Mouse (Mus musculus) cerebellum, adult 2 months (tissue): Measurements from ENCODE around the gene Rpl19. TPM values are rescaled to one million over a fixed set of nuclear protein-coding genes. Genes with fewer than 3 reads are reported as not detected.

Source experiments
- DNase-seq, 2 experiments: peaks; one replicate each; pipeline ENCODE4 v3.0.0; 2021
- H3K27ac ChIP-seq: fragments of 200-500 bp; 2 replicates; pipeline ENCODE4 v1.5.1; 2012; ENCODE audit warnings: low read length, control low read depth, inconsistent platforms; ENCODE audit not compliant: insufficient read depth
- H3K27me3 ChIP-seq: fragments of 200-500 bp; 2 replicates; pipeline ENCODE4 v1.6.1; 2012; ENCODE audit warnings: inconsistent platforms, mild to moderate bottlenecking, low read length, moderate library complexity; ENCODE audit not compliant: control insufficient read depth, insufficient read depth
- H3K4me1 ChIP-seq: fragments of 200-500 bp; 2 replicates; pipeline ENCODE4 v1.6.1; 2011; ENCODE audit warnings: low read length; ENCODE audit not compliant: control insufficient read depth, insufficient read depth
- H3K4me3 ChIP-seq: fragments of 200-500 bp; replicated peaks from 2 replicates; pipeline ENCODE3; 2011; ENCODE audit warnings: mild to moderate bottlenecking, low read depth, low read length, control low read depth; ENCODE audit not compliant: insufficient read depth
- CTCF ChIP-seq: fragments of 200-500 bp; IDR thresholded peaks from 2 replicates; pipeline ENCODE4 v1.5.1; 2011; ENCODE audit warnings: low read depth, mild to moderate bottlenecking, control low read depth, low read length, moderate library complexity, borderline replicate concordance; ENCODE audit not compliant: insufficient read depth
- POLR2A ChIP-seq: fragments of 200-500 bp; IDR thresholded peaks from 2 replicates; pipeline ENCODE4 v1.6.1; 2011; ENCODE audit warnings: low read length, control low read depth, borderline replicate concordance; ENCODE audit not compliant: insufficient read depth
- WGBS: fragments of 180-500 bp; shearing (Covaris S2); methylation state at CpG from one replicate; pipeline ENCODE4 v1.1.7; 2018; 5-methylcytosine and 5-hydroxymethylcytosine counted together
- polyA plus RNA-seq: library from polyadenylated mRNA; depleted of rRNA; stranded (reverse); fragments of >200 nt; gene quantifications from 2 replicates; pipeline ENCODE4 v1.2.3, GENCODE M21; 2012

Rpl19 gene
- polyA plus RNA-seq, 1 experiment, result 786 TPM

DNA sequence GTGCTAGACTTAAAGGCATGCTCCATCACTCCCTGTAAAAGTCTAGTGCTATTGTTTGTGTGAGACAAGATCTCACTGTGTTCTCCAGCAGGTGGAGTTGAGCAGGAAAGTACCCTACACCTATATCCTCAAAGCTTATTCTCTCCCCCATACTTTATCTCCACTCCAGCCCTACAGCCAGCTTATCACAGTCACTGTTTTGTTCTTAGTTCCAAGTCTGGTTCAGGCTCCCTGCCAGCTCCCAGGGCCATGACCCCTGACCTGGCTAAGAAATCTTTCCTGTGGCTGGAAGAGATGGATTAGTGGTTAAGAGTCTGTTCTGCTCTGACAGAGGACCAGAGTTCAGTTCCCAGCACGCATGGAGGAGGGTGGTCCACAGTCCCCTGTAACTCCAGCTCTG, 20.0 kb downstream of the Rpl19 start:
- peak in 1 of 2 experiments; percentile 10 for DNase-seq
- no peak overlapping the region for H3K4me3 ChIP-seq
- WGBS, result 97% methylated on average over 1 of the region's 1 CpGs
- H3K27ac ChIP-seq, result no peak overlapping the region
- TF ChIP-seq POLR2A, result no peak
- no peak for TF ChIP-seq CTCF
- peaks cover 20% of the 10 kb centered on the region for H3K4me1 ChIP-seq
- no peaks in the 10 kb centered on the region; the same call in 1 of the 2 replicates for H3K27me3 ChIP-seq

DNA sequence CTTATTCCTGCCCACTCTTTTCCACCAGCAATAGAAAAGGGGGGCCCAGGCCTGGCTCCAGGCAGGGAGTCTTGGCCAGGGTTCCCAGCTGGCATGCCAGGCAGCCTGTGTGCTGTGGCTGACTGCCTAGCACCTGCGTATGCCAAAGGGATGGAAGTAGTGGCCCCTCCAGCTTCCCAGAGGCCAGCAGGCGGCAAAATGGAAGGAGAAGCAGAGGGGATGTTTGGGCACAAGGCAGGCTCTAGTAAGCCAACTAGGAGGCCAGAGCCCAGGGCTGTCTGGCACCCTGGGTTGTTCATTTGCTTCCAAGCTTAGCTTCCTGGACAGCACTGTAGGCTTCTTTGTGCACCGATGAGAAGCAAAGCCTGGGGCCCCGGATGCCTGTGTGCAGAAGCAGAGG, 21.2 kb downstream of the Rpl19 start:
- WGBS, result 4% methylated on average over 4 of the region's 4 CpGs
- H3K27ac ChIP-seq, result 0 out of 2 replicates have a peak overlapping the region, but pooled peaks have one; percentile 6
- TF ChIP-seq POLR2A (no peak), CTCF (no peak)
- no peaks in the 10 kb centered on the region; the same call in 1 of the 2 replicates for H3K27me3 ChIP-seq
- no peak overlapping the region for H3K4me3 ChIP-seq
- H3K4me1 ChIP-seq, result peaks cover 20% of the 10 kb centered on the region
- DNase-seq, result peak; percentile 86 to 89

DNA sequence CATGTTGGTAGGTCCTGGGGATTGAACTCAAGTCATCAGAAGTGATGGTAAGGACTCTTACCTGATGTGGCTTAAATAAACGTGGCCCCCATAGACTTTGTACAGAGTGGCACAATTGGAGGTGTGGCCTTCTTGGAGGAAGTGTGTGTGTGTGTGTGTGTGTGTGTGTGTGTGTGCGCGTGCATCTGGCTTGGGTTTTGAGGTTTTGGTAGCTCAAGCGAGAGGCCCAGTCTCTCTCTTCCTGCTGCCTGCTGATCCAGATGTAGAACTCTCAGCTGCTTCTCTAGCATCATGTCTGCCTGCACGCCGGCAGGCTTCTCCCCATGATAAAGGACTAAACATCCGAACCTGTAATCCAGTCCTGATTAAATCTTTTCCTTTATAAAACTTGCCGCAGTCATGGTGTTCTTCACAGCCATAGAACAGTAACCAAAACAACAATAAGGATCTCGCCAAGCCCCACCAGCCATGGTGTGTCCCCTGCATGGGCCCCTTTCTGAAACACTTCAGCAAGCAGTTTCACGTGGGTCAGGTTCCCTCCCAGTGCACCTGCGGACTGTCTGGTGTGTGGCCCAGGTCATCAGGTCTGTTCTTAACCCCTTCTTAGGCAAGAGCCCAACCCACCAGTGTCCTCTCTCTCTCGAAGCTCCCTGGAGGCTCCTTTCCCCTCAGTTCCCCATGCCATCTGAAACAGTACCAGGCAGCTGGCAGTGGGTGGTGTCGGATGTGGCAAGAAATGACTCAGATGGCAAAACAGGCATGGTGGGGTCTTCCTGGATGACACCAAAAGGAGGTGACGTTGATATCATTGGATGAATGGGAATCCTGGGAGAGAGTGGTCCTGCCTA, 23.4 kb downstream of the Rpl19 start:
- no peaks in the 10 kb centered on the region; the same call in 1 of the 2 replicates for H3K27me3 ChIP-seq
- 87% methylated on average over 14 of the region's 14 CpGs for WGBS
- no peak overlapping the region for H3K27ac ChIP-seq
- DNase-seq, result no peak
- H3K4me1 ChIP-seq, result peaks cover 20% of the 10 kb centered on the region
- no peak overlapping the region for H3K4me3 ChIP-seq
- TF ChIP-seq POLR2A (no peak), CTCF (no peak)

DNA sequence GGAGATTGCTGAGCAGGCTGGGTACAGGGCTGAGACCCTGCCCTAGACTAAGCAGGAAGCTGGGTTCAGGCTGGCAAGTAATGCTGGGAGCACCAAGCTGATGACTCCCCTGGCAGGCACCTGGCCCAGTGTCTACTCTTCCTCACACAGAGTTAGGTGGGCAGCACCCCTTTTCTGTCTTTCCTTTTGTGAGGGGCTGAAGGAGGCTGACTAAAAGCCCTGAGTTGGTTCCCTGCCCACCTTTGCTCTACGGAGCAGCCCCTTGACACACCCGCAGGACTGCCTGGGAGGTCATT, 24.0 kb downstream of the Rpl19 start:
- 49% methylated on average over 2 of the region's 2 CpGs for WGBS
- no peak for DNase-seq
- no peak for TF ChIP-seq POLR2A
- no peak for TF ChIP-seq CTCF
- no peak overlapping the region for H3K4me3 ChIP-seq
- peaks cover 20% of the 10 kb centered on the region for H3K4me1 ChIP-seq
- no peaks in the 10 kb centered on the region; the same call in 1 of the 2 replicates for H3K27me3 ChIP-seq
- no peak overlapping the region for H3K27ac ChIP-seq

DNA sequence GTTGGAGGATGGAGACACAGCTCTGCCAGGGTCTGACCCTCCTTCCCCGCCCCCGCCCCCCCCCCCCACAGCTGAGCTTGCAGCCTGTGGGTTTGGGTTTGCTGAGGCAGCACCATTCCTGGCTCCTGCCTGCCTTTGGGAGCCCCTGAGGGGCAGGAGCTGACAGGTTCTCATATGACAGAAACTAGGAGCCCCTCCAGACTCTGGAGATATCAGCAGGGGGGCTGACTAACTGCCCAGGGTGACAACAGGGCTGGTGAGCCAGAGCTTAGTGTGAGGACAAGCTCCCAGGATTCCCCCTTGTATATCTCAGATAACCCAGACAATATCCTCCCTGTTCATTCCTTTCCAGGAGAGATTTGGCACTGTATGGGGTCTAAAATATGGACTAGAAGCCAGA, 24.4 kb downstream of the Rpl19 start:
- Histone ChIP-seq H3K4me1 (peaks cover 20% of the 10 kb centered on the region), H3K27ac (no peak overlapping the region), H3K4me3 (no peak overlapping the region), H3K27me3 (no peaks in the 10 kb centered on the region; the same call in 1 of the 2 replicates)
- TF ChIP-seq POLR2A, result no peak
- TF ChIP-seq CTCF, result no peak
- no peak for DNase-seq
- WGBS, result 7% methylated on average over 2 of the region's 2 CpGs

DNA sequence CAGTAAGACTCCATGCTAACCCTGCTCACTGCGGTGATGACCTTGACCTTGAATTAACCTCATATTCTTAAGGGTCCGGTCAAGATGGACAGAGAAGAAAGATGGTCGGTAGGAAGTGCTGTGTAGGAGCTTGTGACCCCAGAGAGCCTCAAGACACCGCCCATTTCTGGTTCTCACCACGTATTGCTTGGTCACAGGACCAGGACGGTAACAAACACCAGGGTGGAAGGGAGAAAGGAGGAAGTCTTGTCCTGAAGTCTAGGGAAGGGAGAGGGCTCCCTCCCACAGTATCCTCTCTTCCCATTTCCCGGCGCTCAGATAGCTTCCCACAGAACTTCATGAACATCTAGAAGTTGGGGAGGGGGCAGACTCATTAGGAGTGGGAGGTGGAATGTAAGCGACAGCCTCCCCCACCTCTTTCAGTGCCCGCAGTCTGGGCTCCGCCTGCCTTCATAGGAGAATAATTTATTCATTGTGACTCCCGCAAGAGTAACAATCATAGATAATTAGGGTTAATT, 25.2 kb downstream of the Rpl19 start:
- TF ChIP-seq CTCF, result no peak
- no peak for TF ChIP-seq POLR2A
- 38% methylated on average over 12 of the region's 12 CpGs for WGBS
- no peak for DNase-seq
- Histone ChIP-seq H3K27me3 (no peaks in the 10 kb centered on the region; the same call in 1 of the 2 replicates), H3K27ac (no peak overlapping the region), H3K4me3 (peak overlapping the region; percentile 51), H3K4me1 (peaks cover 16% of the 10 kb centered on the region)

DNA sequence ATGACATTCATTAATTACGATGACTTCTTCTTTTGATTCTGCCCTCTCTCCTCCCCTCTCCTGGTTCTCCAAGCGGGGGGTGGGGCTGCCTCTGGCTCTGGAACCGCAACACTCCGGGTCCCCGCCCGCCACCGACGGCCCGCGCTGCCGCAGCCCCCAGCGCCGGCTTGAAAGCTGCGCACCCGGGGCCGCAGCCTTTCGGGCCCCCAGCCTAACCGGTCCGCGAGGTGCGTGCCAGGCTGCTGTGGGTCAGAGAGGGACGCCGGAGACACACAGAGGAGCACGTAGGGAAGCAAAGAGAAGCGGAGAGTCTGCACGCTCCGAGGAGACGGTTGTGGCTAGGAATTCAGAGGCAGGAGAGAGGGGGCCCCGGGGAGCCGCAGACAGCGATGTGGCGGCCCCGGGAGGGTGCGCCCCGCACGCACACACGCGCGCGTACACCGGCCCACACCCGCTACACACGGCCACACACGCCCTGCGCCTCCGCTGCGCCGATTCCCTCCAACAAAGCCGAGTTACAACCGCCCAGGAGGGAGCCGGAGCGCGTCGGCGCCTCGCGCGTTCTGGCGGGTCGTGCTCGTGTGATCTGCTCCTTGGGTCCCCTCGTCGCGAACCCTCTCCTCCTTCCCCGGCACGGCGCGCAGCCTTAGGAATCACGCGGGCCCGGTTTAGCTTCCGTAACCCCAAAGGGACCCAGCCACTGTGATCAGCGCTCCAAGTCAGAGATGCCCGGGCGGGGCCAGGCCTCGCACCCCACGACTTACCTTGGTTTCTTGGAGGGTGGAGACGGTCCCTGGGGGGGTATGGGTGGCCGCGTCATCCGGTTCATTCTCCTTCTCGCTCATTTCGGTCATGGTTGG, 25.8 kb downstream of the Rpl19 start:
- H3K4me1 ChIP-seq, result peaks cover 13% of the 10 kb centered on the region
- under 1% methylated on average over 80 of the region's 83 CpGs for WGBS
- TF ChIP-seq POLR2A (no peak), CTCF (no peak)
- H3K27me3 ChIP-seq, result no peaks in the 10 kb centered on the region; the same call in 1 of the 2 replicates
- H3K4me3 ChIP-seq, result peak overlapping the region; percentile 51
- H3K27ac ChIP-seq, result no peak overlapping the region
- DNase-seq, result peak in 1 of 2 experiments; percentile 45
